Comparison of ENCODE assay signal across 8 mouse cellular contexts in genomic region chr7:113258430-113258829, GRCm38 (mm10). TPM values are rescaled to one million over a fixed set of nuclear protein-coding genes. Genes with fewer than 3 reads are reported as not detected.
DNase-seq lines count a peak whose midpoint lies in the region; TF ChIP-seq lines count a peak whose summit lies in the region.
"Had no signal": no experiment of that assay in that cellular context is flagged by ENCODE, and none has a peak within 500 bp of the region (broad histone marks: within the 10 kb centered on the region; RNA-seq: fewer than 3 reads in every experiment).

No protein-coding gene starts in this region.

- no peak overlapping the region for H3K27ac ChIP-seq in left cerebral cortex, adult 2 months
- peak overlapping the region; percentile 66; the same call in 1 of the 2 replicates for H3K27ac ChIP-seq in ES-Bruce4 (ENCODE audit: insufficient read depth, low read length)

- no peak for TF ChIP-seq POLR2A in ES-Bruce4 (IDR thresholded peaks at IDR 0.05; ENCODE audit: insufficient read depth, low read length)

- no peaks in the 10 kb centered on the region for H3K9me3 ChIP-seq in ES-Bruce4 (replicated peaks; ENCODE audit: control insufficient read depth, insufficient read depth, low read length, poor library complexity, severe bottlenecking)

- TF ChIP-seq EP300 in ES-Bruce4 (IDR thresholded peaks at IDR 0.05; ENCODE audit: insufficient read depth, low read depth, low read length), result no peak

- no peaks in the 10 kb centered on the region for H3K27me3 ChIP-seq in ES-Bruce4 (ENCODE audit: control insufficient read depth, insufficient read depth, low read length, poor library complexity, severe bottlenecking)

- TF ChIP-seq CTCF in left cerebral cortex, adult 2 months (IDR thresholded peaks at IDR 0.05), result peak; percentile 60
- peak; percentile 42 for TF ChIP-seq CTCF in ES-Bruce4 (IDR thresholded peaks at IDR 0.05; ENCODE audit: low read depth, low read length)

- H3K9ac ChIP-seq in ES-Bruce4 (ENCODE audit: low read depth, poor library complexity, severe bottlenecking), result peak overlapping the region; percentile 92

- peaks cover 9% of the 10 kb centered on the region; the same call in 1 of the 2 replicates for H3K36me3 ChIP-seq in ES-Bruce4 (ENCODE audit: control insufficient read depth, insufficient read depth, low read length, poor library complexity, severe bottlenecking)

- H3K4me3 ChIP-seq in left cerebral cortex, adult 2 months, result no peak overlapping the region
- H3K4me3 ChIP-seq in ES-Bruce4 (ENCODE audit: low read depth, low read length), result 0 out of 2 replicates have a peak overlapping the region, but pooled peaks have one; percentile 14

- no peak for DNase-seq in left cerebral cortex, adult 2 months (ENCODE audit: extremely low spot score in 1 of 2, low spot score in 2 of 2)
- DNase-seq in left cerebral cortex, postnatal 25 days (ENCODE audit: low spot score in 2 of 2), result no peak
- DNase-seq in CD4-positive helper T cell, adult 2 months (ENCODE audit: low read depth, low spot score), result peak; percentile 39
- DNase-seq in induced T-regulatory cell, adult 2 months (ENCODE audit: low read depth), result peak; percentile 69
- no peak for DNase-seq in T-cell, adult 2 months (ENCODE audit: low spot score)
- no peak for DNase-seq in urinary bladder, postnatal 4 days (ENCODE audit: low spot score in 2 of 2)
- DNase-seq: cerebellum, adult 18-20 months had no signal

- H3K4me1 ChIP-seq in ES-Bruce4 (ENCODE audit: control insufficient read depth, insufficient read depth, low read length), result peaks cover 3% of the 10 kb centered on the region

- intact Hi-C loops in left cerebral cortex, adult 2 months (cut with DNase I), result no loop called here
- intact Hi-C loops in left cerebral cortex, postnatal 25 days (cut with DNase I), result no loop called here

RNA-seq across cellular contexts. Expression of gene Arntl, which starts 51.2 kb away (rescaled TPM):
- 10 to 100 TPM; 41.6 to 50.4 TPM for total RNA-seq in left cerebral cortex, adult 2 months (2021)
- 10 to 100 TPM; 38.1 to 48.8 TPM for total RNA-seq in left cerebral cortex, postnatal 25 days (2021)
- polyA plus RNA-seq in ES-Bruce4 (2011; ENCODE audit: insufficient read depth, insufficient read length, low read depth, missing spikeins), result 13.3 and 13.8 TPM in 2 replicates

Comparison
In these comparisons a context has a peak if more than half of its experiments do, and no peak if none do; other contexts are left out.
1. DNase-seq: peak in CD4-positive helper T cell, adult 2 months (single experiment) and induced T-regulatory cell, adult 2 months (single experiment); none in left cerebral cortex, adult 2 months (0 of 2), left cerebral cortex, postnatal 25 days (0 of 2), T-cell, adult 2 months (single experiment) and urinary bladder, postnatal 4 days (0 of 2).